Mouse (Mus musculus): ENCODE results near the gene Hyal2. TPM values are rescaled to one million over a fixed set of nuclear protein-coding genes. Genes with fewer than 3 reads are reported as not detected.

The Hyal2 gene
- total RNA-seq (2017): 1.1 to 2.5 TPM (median 2.3 TPM) in 3 replicates

DNA sequence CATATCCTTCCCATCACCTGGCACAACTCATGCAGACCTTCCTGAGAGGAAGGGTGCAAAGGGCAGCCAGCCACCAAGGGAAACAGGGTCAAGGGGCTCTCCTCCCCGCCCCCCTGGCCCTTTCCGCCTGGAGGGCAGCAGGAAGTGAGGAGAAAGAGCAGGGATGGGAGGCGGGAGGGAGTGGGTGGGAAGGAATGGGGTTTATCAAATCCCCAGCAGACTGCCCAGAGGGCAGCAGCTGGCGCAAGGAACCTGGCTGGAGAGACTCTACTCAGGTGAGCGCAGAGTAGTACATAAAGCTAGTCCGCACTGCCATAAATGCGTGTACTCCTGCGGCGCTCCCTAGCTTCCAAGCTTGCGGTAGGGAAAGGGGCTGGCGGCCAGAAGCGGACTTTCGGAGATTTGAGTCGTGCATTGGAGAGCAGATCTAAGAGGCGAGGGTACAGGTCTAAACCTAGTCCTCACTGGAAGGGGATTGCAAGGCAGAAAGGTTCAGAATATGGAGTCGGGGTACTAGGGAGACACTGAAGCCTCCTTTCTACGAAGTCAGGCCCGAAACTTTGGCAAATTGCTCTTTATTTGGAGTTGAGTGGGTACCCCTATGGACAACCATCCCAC lies at the start of gene Hyal2:
Gene Hyal2 (plus strand): TSS at position 244 of the 618 bp plus-strand sequence.
- no peak for ATAC-seq (replicated peaks; ENCODE audit: insufficient number of reproducible peaks, low FRiP score, low TSS enrichment, poor library complexity, severe bottlenecking)

DNA sequence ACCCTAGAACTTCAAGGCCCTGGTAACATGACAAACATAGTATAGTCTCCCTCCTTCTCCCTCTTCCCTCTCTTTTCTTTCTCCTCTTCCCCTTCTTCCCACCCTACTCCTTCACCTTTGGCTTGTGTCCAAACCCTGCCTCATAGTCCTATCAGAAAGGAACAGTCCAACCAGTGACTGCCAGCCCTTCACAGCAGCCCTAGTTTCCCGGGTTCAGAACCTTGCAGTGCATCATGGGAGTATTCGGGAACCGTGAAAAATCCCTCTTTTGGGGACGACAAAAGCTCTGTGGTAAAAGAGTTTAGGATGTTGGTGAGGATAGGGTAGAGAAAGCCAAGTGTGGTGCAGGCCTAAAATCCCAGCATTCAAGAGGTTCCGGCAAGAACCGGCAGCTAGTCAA lies 47.4 kb upstream of the Hyal2 start:
- ATAC-seq (replicated peaks; ENCODE audit: insufficient number of reproducible peaks, low FRiP score, low TSS enrichment, poor library complexity, severe bottlenecking): no peak

DNA sequence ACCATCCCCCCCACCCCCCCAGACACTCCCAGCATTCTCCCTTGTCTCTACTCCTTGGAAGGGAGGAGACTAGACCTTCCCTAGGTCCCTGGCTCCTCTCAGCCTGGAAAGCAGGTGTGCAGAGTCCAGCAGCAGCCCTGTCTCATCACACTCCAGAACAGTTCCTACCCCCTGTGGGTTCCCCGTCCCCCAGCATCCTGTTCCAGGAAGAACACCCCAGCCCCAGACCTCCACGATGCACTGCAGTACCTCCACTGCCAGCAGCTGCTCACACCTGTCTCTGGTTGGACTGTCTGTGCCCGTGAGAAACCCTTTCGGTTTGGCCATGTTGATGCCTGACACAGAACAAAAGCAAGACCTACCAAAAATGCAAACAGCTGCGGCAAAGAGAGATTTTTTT lies 46.6 kb upstream of the Hyal2 start:
- ATAC-seq (replicated peaks; ENCODE audit: insufficient number of reproducible peaks, low FRiP score, low TSS enrichment, poor library complexity, severe bottlenecking): no peak

DNA sequence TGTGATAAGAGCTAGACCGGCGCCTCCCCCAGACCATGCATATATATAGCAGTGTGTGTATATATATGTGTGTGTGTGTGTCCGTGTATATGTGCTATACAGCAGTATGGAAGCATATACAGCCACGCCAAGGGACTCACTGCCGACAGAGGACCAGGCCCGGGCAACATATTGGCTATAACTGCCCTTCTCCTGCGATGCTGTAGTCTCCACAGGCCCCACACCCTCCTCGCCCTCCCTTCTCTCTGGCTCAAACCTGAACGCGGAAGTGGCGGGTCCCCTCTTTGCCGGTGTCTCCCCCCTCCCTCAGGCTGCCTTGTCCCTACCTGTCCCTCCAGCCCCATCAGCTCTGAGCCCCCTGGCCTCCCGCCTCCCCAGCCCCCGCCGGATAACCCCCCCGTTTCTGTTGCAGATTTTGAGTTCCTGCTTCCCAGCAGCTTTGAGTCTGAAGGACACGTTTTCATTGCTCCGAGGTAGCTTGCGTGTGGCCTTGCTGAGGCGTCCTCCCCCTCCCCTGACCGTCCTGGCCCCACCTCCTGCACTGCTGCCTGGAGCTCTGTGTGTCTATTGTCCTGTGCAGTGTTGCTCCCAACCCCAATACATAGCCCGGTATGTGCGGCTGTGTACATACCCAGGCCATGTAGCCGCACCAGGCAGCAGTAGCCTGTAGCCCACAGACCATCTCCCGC lies 45.9 kb upstream of the Hyal2 start:
- ATAC-seq (replicated peaks; ENCODE audit: insufficient number of reproducible peaks, low FRiP score, low TSS enrichment, poor library complexity, severe bottlenecking): no peak

DNA sequence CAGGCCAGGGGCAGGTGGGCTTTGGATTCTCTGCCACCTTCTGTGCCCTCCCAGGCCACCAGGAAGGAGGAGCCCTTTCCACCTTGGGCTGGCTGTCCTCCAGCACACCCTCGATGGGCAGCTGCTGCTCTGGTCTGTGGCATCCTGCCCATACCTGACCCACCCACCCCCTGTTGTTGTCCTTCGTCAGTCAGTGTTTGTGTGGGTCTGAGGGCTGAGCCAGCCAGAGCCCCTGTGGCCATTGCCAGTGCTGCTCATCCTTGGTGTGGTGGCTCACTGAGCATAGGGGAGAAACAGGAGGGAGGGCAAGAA lies 45.4 kb upstream of the Hyal2 start:
- ATAC-seq (replicated peaks; ENCODE audit: insufficient number of reproducible peaks, low FRiP score, low TSS enrichment, poor library complexity, severe bottlenecking): no peak

DNA sequence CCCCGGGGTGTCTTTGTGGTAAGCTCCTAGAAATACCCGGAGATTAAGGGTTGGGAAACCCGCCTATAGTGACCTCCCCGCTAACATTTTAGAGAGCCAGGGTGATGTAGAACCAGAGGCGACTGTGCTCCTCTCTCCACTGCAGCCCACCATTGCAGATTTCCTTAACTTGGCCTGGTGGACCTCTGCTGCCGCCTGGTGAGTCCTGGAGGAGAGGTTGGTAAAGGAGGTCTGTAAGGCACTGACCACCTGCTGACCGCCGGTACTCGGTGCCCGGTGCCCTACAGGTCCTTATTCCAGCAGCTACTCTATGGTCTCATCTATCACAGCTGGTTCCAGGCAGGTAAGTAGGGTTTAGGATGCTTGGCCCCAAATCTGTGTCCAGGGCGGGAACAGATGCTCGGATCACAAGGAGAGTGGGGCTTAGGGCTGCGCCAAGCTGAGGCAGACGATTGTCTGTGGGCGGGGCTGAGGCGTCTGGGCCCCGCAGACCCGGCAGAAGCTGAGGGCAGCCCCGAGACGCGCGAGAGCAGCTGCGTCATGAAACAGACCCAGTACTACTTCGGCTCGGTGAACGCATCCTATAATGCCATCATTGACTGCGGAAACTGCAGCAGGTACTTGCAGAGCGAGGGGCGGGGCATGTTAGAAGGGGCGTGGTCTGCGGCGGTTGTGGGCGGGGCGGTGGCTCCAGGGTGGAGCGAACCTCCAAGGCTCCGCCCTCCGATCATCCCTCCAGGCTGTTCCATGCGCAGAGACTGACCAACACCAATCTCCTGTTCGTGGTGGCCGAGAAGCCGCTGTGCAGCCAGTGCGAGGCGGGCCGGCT lies 41.3 kb upstream of the Hyal2 start:
- 0 out of 2 replicates have a peak, but pooled peaks have one; percentile 19 for ATAC-seq (replicated peaks; ENCODE audit: insufficient number of reproducible peaks, low FRiP score, low TSS enrichment, poor library complexity, severe bottlenecking)

DNA sequence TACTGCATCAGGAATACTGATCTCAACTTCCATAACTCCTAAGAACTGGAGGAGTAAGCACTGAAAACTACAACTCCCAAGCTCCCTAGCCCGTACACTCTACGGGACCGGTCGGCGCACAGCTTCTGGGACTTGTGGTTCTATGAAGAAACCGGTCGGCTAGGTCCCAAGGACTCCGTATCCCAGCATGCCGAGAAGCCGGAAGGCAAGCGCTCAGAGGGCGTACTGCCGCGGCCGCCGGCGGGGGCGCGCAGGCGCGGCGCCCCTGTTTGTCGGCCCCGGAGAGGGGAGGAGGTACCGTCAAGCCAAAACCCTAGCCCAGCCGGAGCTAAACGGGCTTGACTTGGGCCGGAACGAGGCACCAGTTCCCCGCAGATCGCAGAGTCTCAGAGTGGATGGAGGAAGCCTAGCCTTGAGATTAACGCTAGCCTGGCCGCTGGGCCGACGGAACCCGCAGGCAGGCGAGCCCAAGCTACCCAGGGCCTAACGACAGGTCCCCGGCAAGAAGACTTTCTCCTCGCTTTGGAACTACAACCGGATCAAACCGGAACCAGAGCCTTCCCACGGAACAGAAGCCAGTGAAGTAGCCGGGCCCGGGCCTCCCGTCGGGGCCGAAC lies 33.8 kb upstream of the Hyal2 start, which contains the start of gene Tmem115:
Gene Tmem115 (plus strand): TSS at position 155 of the 617 bp plus-strand sequence.
- peak; percentile 94 for ATAC-seq (replicated peaks; ENCODE audit: insufficient number of reproducible peaks, low FRiP score, low TSS enrichment, poor library complexity, severe bottlenecking)

DNA sequence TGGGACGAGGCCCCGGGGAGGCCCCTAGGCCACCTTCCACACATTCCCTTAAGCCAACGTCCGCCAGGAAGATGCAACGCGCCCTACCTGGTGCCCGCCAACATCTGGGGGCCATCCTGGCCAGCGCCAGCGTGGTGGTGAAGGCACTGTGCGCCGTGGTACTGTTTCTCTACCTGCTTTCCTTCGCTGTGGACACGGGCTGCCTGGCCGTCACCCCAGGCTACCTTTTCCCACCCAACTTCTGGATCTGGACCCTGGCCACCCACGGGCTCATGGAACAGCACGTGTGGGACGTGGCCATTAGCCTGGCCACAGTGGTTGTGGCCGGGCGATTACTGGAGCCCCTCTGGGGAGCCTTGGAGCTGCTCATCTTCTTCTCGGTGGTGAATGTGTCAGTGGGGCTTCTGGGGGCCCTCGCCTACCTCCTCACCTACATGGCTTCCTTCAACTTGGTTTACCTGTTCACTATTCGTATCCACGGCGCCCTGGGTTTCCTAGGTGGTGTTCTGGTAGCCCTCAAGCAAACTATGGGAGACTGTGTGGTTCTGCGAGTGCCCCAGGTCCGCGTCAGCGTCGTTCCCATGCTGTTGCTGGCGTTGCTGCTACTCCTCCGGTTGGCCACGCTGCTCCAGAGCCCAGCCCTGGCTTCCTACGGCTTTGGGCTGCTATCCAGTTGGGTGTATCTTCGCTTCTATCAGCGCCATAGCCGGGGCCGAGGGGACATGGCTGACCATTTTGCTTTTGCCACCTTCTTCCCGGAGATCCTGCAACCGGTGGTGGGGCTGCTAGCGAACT lies 33.1 kb upstream of the Hyal2 start:
- no peak for ATAC-seq (replicated peaks; ENCODE audit: insufficient number of reproducible peaks, low FRiP score, low TSS enrichment, poor library complexity, severe bottlenecking)

DNA sequence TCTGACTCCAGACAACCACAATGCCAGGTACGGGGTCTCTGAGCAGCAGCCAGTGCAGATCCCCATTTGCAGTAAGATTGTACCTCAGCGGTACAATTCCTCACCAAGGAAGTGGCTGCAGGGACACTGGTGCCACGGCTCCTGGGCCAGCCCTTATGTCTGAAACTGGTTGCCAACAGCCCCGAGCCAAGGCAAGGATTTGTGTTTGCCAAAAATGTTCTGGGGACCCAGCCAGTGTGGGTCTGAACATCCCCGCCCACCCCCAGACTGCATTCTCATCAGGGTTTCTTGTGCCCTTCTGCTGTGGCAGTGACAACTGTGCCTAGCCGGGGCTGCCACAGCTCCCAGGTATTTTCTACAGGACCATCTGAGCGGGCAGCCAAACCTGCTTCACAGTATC lies 29.5 kb upstream of the Hyal2 start:
- no peak for ATAC-seq (replicated peaks; ENCODE audit: insufficient number of reproducible peaks, low FRiP score, low TSS enrichment, poor library complexity, severe bottlenecking)

DNA sequence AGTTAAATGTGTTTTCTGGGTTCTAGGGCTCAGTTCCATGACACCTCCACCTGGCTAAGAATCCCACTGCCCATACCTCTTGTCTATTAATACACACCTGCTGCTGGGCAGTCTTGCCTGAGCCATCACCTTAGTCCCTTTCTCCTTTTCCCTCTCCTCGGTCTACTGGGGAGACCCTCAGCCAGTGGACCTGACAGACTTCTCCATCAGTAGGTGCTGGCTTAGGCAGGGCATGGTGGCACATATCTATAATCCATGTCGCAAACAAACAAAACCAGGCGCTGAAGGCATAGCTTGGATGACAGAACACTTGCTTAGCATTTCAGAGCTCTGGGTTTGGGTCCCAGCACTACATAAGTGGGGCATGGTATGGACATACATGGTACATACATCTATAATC lies 29.0 kb upstream of the Hyal2 start:
- no peak for ATAC-seq (replicated peaks; ENCODE audit: insufficient number of reproducible peaks, low FRiP score, low TSS enrichment, poor library complexity, severe bottlenecking)

DNA sequence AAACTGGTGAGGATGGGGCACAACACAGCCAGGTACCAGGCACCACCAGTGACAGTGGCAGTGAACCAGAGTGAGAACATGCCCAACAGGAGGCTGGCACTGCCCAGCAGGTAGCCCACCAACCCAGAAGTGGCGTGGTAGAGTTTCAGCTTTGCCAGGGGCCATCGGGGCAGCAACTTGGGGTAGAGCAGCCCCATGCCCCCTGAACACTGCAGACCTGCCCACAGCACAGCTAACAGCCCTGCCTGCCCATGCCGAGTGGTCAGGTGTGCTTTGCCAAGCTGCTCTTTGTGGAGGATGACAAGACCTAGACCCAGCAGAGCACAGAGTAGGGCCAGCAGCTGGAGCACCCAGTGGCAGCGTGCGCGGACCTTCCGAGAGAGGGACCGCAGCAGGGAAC lies 27.8 kb upstream of the Hyal2 start:
- ATAC-seq (replicated peaks; ENCODE audit: insufficient number of reproducible peaks, low FRiP score, low TSS enrichment, poor library complexity, severe bottlenecking): no peak

DNA sequence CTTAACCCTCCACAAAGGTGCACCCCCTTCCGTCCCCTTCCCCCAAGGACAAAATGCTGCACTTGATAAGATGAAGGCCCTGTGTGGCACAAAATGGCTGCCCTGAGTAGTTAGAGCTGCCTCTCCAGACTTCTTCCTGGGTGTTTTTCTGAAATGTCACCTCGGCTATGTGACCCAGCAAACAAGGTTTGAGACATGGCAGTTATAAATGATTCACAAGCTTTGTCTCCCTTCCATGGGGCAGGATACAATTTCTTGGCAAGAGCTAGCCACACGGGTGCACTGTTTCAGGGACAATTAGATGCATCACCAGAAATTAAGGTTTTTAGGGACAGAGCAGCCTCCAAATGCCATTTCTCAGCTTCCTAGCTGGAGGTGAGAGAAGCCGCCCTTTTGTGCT lies 27.3 kb upstream of the Hyal2 start:
- ATAC-seq (replicated peaks; ENCODE audit: insufficient number of reproducible peaks, low FRiP score, low TSS enrichment, poor library complexity, severe bottlenecking): no peak

DNA sequence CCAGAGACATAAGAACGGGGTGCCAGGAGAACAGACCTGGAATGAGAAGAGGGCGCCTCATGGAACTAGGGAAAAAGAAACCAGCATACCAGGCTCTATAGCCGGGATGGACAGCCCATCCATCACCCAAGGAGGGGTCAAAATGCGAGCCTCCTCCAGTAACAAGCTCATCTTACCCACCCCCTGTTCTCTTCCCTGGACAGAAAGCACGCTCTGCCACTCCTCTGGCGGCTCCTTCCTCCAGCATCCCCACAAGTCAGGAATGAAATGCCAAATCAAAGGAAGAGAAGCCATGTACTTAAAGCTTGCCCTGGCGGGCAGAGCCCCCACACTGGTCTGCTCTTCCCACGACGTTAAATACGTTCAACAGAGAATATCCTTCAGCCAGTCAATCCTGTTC lies 26.7 kb upstream of the Hyal2 start:
- ATAC-seq (replicated peaks; ENCODE audit: insufficient number of reproducible peaks, low FRiP score, low TSS enrichment, poor library complexity, severe bottlenecking): no peak

DNA sequence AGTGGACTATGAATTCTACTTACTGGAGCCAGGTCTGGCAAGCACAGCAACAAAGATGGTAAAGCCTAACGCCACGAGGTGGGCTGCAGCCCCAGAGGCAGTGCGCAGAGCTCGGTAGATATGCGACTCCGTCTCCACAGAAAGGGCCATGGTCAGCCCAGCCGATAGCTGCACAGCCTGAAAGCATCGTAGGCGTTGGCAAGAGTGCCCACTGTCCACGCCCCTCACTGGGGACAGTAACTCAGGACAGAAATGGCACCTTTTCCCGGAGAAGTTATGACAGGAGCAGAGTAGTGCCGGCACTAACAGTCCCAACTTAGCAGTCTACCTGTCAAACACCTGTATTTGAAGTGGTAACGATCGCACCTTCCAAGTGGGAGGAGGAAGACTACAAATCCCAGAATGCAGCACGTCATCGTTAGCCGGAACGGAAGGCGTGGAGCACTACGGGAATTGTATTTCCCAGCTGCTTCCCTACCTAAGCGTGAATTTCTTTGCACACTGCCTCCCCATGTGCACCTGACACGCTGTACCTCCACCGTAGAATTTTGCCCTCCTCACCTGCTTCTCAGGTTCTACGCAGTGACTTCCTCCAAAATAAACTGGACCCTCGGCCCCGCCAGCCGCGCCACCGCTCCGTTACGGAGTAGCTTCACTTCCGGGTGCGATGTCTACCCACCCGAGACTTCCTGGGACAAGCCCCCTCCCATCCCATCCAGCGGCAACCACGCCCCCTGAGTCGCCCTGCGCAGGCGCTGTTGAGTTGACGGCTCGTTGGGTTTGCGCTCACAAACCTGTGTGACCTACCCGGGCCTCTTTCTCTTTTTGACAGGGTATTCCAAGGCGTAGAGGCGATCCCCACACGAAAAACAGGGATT lies 26.0 kb upstream of the Hyal2 start, which contains the start of the genes Cyb561d2 and Nprl2:
Gene Cyb561d2 (minus strand): TSS at position 720 of the 878 bp plus-strand sequence.
Gene Nprl2 (plus strand): TSS at position 753 of the 878 bp plus-strand sequence.
- peak; percentile 82 for ATAC-seq (replicated peaks; ENCODE audit: insufficient number of reproducible peaks, low FRiP score, low TSS enrichment, poor library complexity, severe bottlenecking)

DNA sequence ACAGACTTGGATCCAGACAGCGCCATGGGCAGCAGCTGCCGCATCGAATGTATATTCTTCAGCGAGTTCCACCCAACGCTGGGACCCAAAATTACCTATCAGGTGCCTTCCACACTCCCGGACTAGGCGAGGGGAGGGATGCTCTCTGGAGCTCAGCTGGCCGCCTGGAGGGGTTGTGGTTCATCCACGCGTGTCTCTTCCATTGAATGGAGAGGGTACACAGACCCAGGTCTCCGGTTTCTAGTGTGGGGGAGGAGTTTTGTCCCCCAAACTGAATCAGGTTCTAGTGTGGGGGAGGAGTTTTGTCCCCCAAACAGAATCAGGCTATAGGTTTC lies 25.4 kb upstream of the Hyal2 start:
- ATAC-seq (replicated peaks; ENCODE audit: insufficient number of reproducible peaks, low FRiP score, low TSS enrichment, poor library complexity, severe bottlenecking): no peak

DNA sequence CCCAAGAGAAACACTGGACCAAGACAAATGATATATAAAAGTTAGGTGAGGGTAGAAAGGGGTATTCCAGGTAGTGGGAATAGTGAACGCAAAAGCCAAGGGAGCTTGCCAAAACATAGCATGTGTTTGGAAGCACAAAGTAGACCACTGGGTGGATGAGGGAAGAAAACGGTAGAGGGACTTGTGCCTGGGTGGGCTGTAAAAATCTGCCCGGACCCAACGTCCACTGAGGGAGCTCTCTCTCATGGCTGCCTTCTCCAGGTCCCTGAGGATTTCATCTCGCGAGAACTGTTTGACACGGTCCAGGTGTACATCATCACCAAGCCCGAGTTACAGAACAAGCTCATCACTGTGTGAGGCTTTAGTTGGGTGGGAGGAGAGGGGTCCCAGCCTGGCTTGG lies 25.0 kb upstream of the Hyal2 start:
- no peak for ATAC-seq (replicated peaks; ENCODE audit: insufficient number of reproducible peaks, low FRiP score, low TSS enrichment, poor library complexity, severe bottlenecking)

DNA sequence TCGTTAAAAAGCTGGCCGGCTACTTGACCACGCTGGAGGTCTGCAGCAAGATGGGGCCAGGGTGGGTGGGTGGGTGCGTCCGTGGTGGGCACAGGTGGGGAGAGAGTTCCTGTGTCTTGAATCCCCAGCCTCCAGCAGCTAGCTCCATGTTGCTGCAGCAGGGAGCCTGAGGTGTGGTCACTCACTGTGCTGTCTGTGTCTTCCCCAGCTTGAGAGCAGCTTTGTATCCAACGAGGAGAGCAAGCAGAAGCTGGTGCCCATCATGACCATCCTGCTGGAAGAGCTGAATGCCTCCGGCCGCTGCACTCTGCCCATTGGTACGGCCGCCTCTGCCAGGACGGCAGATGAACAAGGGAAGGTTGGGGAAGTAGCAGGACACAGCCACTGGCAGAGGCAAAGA lies 24.4 kb upstream of the Hyal2 start:
- no peak for ATAC-seq (replicated peaks; ENCODE audit: insufficient number of reproducible peaks, low FRiP score, low TSS enrichment, poor library complexity, severe bottlenecking)

DNA sequence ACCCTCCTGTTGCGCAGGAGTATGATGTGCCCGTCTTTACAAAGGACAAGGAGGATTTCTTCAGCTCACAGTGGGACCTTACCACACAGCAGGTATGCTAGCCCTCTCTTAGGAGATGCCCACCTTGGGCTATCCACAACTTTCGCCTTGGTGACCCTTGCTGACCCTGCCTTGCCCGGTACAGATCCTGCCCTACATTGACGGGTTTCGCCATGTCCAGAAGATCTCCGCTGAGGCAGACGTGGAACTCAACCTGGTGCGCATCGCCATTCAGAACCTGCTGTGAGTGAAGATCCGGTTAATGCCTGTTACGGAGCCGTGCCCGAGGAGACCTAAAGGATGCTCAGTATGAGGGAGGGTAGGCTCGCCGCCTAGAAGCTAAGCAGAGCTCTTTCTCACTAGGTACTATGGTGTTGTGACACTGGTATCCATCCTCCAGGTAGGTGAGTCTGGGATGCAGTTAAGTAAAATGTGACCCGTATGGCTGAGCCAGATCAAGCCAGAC lies 23.5 kb upstream of the Hyal2 start:
- ATAC-seq (replicated peaks; ENCODE audit: insufficient number of reproducible peaks, low FRiP score, low TSS enrichment, poor library complexity, severe bottlenecking): no peak
